Comparison of ENCODE assay signal across 8 mouse cellular contexts in genomic region chr13:38290287-38290941, GRCm38 (mm10). TPM values are rescaled to one million over a fixed set of nuclear protein-coding genes. Genes with fewer than 3 reads are reported as not detected.
DNase-seq lines count a peak whose midpoint lies in the region; ATAC-seq and TF ChIP-seq lines count a peak whose summit lies in the region.

No protein-coding gene starts in this region.

- no peak for TF ChIP-seq CTCF in brain, embryonic 14.5 days (IDR thresholded peaks at IDR 0.05; ENCODE audit: borderline replicate concordance, extremely low read depth, insufficient read depth, insufficient read length)
- no peak; the same call in 1 of the 2 replicates for TF ChIP-seq CTCF in left cerebral cortex, adult 2 months (IDR thresholded peaks at IDR 0.05)

- peak overlapping the region; percentile 55 for H3K4me2 ChIP-seq in kidney, embryonic 15.5 days
- peak overlapping the region; percentile 35 for H3K4me2 ChIP-seq in midbrain, embryonic 15.5 days

- no peak for TF ChIP-seq POLR2A in brain, embryonic 14.5 days (IDR thresholded peaks at IDR 0.05; ENCODE audit: borderline replicate concordance, extremely low read depth, insufficient read depth, insufficient read length, poor library complexity, severe bottlenecking)

- H3K27ac ChIP-seq in kidney, embryonic 15.5 days, result no peak overlapping the region
- no peak overlapping the region for H3K27ac ChIP-seq in midbrain, embryonic 15.5 days
- H3K27ac ChIP-seq in left cerebral cortex, adult 2 months, result no peak overlapping the region

- H3K36me3 ChIP-seq in kidney, embryonic 15.5 days, result no peaks in the 10 kb centered on the region
- H3K36me3 ChIP-seq in midbrain, embryonic 15.5 days (replicated peaks), result no peaks in the 10 kb centered on the region

- WGBS in kidney, embryonic 15.5 days, result 13% methylated on average over 21 of the region's 21 CpGs
- 26% methylated on average over 21 of the region's 21 CpGs for WGBS in midbrain, embryonic 15.5 days

- H3K4me1 ChIP-seq in kidney, embryonic 15.5 days, result peaks cover 13% of the 10 kb centered on the region
- 0 out of 2 replicates have a peak, but pooled peaks cover 3% of the 10 kb centered on the region for H3K4me1 ChIP-seq in midbrain, embryonic 15.5 days

- peak; percentile 4 to 21 for DNase-seq in adrenal gland, adult (ENCODE audit: inconsistent age in 2 of 2, low spot score in 1 of 2)
- no peak for DNase-seq in adrenal gland, adult 2 months
- DNase-seq in brain, embryonic 14.5 days (ENCODE audit: low read depth), result peak; percentile 25
- peak; percentile 36 for DNase-seq in heart, adult 8-10 months (ENCODE audit: low spot score)
- DNase-seq in left cerebral cortex, adult 2 months (ENCODE audit: extremely low spot score in 1 of 2, low spot score in 2 of 2), result no peak

- ATAC-seq in kidney, embryonic 15.5 days (replicated peaks; ENCODE audit: low FRiP score), result peak; percentile 85
- peak; percentile 30; the same call in 1 of the 2 replicates for ATAC-seq in midbrain, embryonic 15.5 days (replicated peaks)
- ATAC-seq in cerebellum, adult (ENCODE audit: insufficient number of reproducible peaks, low FRiP score, low TSS enrichment), result no peak

- intact Hi-C loops in left cerebral cortex, adult 2 months (cut with DNase I), result no loop called here

- H3K9me3 ChIP-seq in kidney, embryonic 15.5 days (replicated peaks), result no peaks in the 10 kb centered on the region
- no peaks in the 10 kb centered on the region for H3K9me3 ChIP-seq in midbrain, embryonic 15.5 days

- H3K27me3 ChIP-seq in kidney, embryonic 15.5 days, result no peaks in the 10 kb centered on the region
- H3K27me3 ChIP-seq in midbrain, embryonic 15.5 days (replicated peaks), result no peaks in the 10 kb centered on the region

- peak overlapping the region; percentile 23 for H3K4me3 ChIP-seq in kidney, embryonic 15.5 days (replicated peaks)
- H3K4me3 ChIP-seq in midbrain, embryonic 15.5 days, result no peak overlapping the region
- H3K4me3 ChIP-seq in left cerebral cortex, adult 2 months, result no peak overlapping the region

- H3K9ac ChIP-seq in kidney, embryonic 15.5 days, result 0 out of 2 replicates have a peak overlapping the region, but pooled peaks have one; percentile 7
- H3K9ac ChIP-seq in midbrain, embryonic 15.5 days, result 0 out of 2 replicates have a peak overlapping the region, but pooled peaks have one; percentile 8

RNA-seq across cellular contexts. Expression of gene Bmp6, which starts 54.5 kb away (rescaled TPM):
- 1 to 10 TPM; 7.0 to 8.2 TPM for total RNA-seq in adrenal gland, adult 2 months (2021)
- 13.0 and 14.0 TPM in 2 replicates for polyA plus RNA-seq in adrenal gland, adult 2 months (2012; rRNA removed)
- 8.2 and 12.8 TPM in 2 replicates for polyA plus RNA-seq in brain, embryonic 14.5 days (2012; rRNA removed)
- 10 to 100 TPM; 23.9 to 27.7 (median 24.9) TPM for total RNA-seq in heart, adult 8-10 months (2022)
- 1.7 and 2.5 TPM in 2 replicates for polyA plus RNA-seq in kidney, embryonic 15.5 days (2015; fragmentation: Nextera tagmentation; extraction: Ambion mirVana)
- polyA plus RNA-seq in midbrain, embryonic 15.5 days (2015; fragmentation: Nextera tagmentation; extraction: Ambion mirVana), result 3.3 and 4.2 TPM in 2 replicates
- total RNA-seq in left cerebral cortex, adult 2 months (2021), result 10 to 100 TPM in 1 of 2 experiments, 1 to 10 TPM in 1; 8.9 to 10.8 TPM

Comparison
In these comparisons a context has a peak if more than half of its experiments do, and no peak if none do; other contexts are left out.
1. DNase-seq: peak in adrenal gland, adult (2 of 2), brain, embryonic 14.5 days (single experiment) and heart, adult 8-10 months (single experiment); none in adrenal gland, adult 2 months (single experiment) and left cerebral cortex, adult 2 months (0 of 2).